Mouse (Mus musculus): ENCODE results near the gene Bptf. TPM values are rescaled to one million over a fixed set of nuclear protein-coding genes. Genes with fewer than 3 reads are reported as not detected.
"Not testable (repeated sequence)": the region's sequence is repeated elsewhere in the genome, so short reads cannot be mapped to it uniquely, and the experiment has no call there.

Gene Bptf
- total RNA-seq, 2 experiments from 2014 or later, result 27.1 to 31.8 TPM

- no peak for DNase-seq (ENCODE audit: low spot score)
- intact Hi-C loops (cut with DNase I), result no loop called here
Observed at GRCm38 (mm10) chr11:107024406-107024805, 107.5 kb downstream of the Bptf start.

- no peak for DNase-seq (ENCODE audit: low spot score)
- intact Hi-C loops (cut with DNase I), result no loop called here
Observed at GRCm38 (mm10) chr11:107022050-107022683, 109.8 kb downstream of the Bptf start.

GRCm38 (mm10) chr11:107019722-107020121 lies 112.2 kb downstream of the Bptf start:
- intact Hi-C loops (cut with DNase I); DNase-seq (ENCODE audit: low spot score): not testable (repeated sequence)

- intact Hi-C loops (cut with DNase I), result no loop called here
- DNase-seq (ENCODE audit: low spot score), result no peak
Observed at GRCm38 (mm10) chr11:107019318-107019717, 112.6 kb downstream of the Bptf start.

- no peak for DNase-seq (ENCODE audit: low spot score)
- intact Hi-C loops (cut with DNase I), result no loop called here
Observed at GRCm38 (mm10) chr11:107018606-107019005, 113.3 kb downstream of the Bptf start.

GRCm38 (mm10) chr11:107017339-107017886 lies 114.5 kb downstream of the Bptf start:
- intact Hi-C loops (cut with DNase I), result no loop called here
- no peak for DNase-seq (ENCODE audit: low spot score)

- intact Hi-C loops (cut with DNase I), result no loop called here
- no peak for DNase-seq (ENCODE audit: low spot score)
Observed at GRCm38 (mm10) chr11:107016893-107017292, 115.0 kb downstream of the Bptf start.

- intact Hi-C loops (cut with DNase I); DNase-seq (ENCODE audit: low spot score): not testable (repeated sequence)
Observed at GRCm38 (mm10) chr11:107015535-107016187, 116.3 kb downstream of the Bptf start.

- intact Hi-C loops (cut with DNase I), result no loop called here
Observed at GRCm38 (mm10) chr11:107014597-107015309, 117.2 kb downstream of the Bptf start.

GRCm38 (mm10) chr11:107014020-107014585 lies 117.8 kb downstream of the Bptf start:
- intact Hi-C loops (cut with DNase I), result no loop called here
- DNase-seq (ENCODE audit: low spot score), result no peak

More at GRCm38 (mm10) chr11:107014597-107015309, 117.2 kb downstream of the Bptf start:
- DNase-seq (ENCODE audit: low spot score), result no peak

- intact Hi-C loops (cut with DNase I), result no loop called here
- peak; percentile 97 for DNase-seq (ENCODE audit: low spot score)
Observed at GRCm38 (mm10) chr11:107012324-107013017, 119.5 kb downstream of the Bptf start.

GRCm38 (mm10) chr11:107011669-107012323 lies 120.1 kb downstream of the Bptf start:
- intact Hi-C loops (cut with DNase I), result no loop called here
- DNase-seq (ENCODE audit: low spot score), result no peak

- DNase-seq (ENCODE audit: low spot score), result no peak
- intact Hi-C loops (cut with DNase I), result no loop called here
Observed at GRCm38 (mm10) chr11:107011171-107011570, 120.8 kb downstream of the Bptf start.

- intact Hi-C loops (cut with DNase I), result no loop called here
- no peak for DNase-seq (ENCODE audit: low spot score)
Observed at GRCm38 (mm10) chr11:107010447-107010846, 121.5 kb downstream of the Bptf start.

GRCm38 (mm10) chr11:107005538-107005937 lies 126.4 kb downstream of the Bptf start:
- no peak for DNase-seq (ENCODE audit: low spot score)
- intact Hi-C loops (cut with DNase I), result no loop called here

- intact Hi-C loops (cut with DNase I), result no loop called here
- no peak for DNase-seq (ENCODE audit: low spot score)
Observed at GRCm38 (mm10) chr11:107001760-107002675, 129.9 kb downstream of the Bptf start.

GRCm38 (mm10) chr11:106999949-107000513 lies 131.9 kb downstream of the Bptf start:
- intact Hi-C loops (cut with DNase I), result no loop called here
- DNase-seq (ENCODE audit: low spot score), result no peak
